Mouse (Mus musculus) right cerebral cortex, adult 18-20 months (tissue): ENCODE data around the gene Gh.
"Not testable (repeated sequence)": the region's sequence is repeated elsewhere in the genome, so short reads cannot be mapped to it uniquely, and the experiment has no call there.

Experiments used
- DNase-seq: peaks from one replicate; pipeline ENCODE4 v3.0.0; 2022; ENCODE audit warnings: mixed read lengths

Gene Gh

DNA sequence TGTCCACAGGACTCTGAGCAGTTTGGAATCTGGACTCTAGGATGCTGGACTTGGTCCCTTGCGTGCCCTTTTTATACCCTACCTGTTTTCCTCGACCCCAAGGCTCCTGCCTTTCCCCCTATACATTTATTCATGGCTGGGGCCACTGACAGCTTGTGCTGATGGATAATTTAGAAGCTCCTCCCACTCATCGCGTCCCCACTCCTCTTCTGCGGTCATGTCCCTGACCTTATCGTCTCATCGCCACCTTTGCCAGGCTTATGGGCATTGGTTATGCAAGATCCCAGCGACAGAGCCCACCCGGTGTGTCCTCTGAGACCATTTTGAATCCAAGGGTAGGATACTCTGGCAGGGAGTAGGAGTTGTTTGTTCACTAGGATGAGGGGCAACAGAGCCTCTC is at the start of gene Gh:
Gh (minus strand) TSS at position 101 of the 400 bp plus-strand sequence.
- no peak for DNase-seq

DNA sequence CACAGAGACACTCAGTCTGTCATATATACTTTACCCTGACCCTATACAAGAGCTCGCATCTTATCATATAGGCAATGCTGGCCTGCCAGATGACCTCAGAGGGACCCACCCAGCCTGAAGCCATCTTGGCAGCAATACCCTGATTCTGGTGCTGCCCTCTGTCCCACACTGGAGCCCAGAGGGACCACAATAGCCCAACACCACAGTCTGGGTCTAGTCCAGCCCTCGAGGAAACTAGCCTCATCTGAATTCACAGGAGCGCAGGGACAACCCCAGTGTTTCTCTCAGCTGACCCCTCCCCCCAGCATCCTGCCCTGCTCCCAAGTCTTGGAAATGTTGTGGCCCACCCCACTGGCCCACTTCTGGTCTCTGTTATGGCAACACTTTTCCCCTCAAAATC is 49.6 kb upstream of the Gh start:
- DNase-seq, result no peak

DNA sequence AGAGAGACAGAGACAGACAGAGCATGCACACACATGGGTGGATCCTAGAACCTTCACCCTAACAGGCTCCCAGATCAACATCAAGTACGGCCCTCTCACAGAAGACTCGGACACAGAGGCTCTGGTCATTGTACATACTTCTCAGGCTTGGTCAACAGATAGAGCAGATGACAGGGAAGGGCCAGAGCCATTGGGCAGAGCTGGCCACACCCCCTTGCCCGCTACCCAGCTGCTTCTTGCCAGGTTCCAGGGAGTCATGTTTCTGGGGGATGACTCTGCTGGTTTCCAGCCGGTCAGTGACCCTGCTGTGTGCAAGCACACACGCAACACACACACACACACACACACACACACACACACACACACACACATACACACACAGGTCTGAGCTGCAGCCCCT is 49.2 kb upstream of the Gh start:
- no peak for DNase-seq

GRCm38 (mm10) chr11:106349772-106350171 is 48.1 kb upstream of the Gh start:
- no peak for DNase-seq

DNA sequence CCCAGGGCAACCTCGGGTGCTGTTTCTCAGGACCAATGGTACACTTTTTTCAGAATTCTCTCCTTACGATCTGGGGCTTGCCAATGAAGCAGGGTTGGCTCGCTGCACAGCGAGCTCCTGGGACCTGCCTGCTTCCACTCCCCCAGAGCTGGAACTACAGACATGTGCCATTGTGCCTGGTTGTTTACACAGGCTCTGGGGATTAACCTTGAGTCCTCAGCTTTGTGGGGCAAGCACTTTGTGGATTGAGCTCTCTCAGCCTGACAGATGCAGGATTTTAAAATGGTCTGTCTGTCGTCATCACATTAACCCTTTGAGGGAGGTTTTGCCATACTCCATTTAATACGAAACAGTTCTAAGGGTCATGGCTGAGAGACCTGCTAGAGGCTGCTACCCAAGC is 43.2 kb upstream of the Gh start:
- no peak for DNase-seq

- no peak for DNase-seq
Measured at GRCm38 (mm10) chr11:106340990-106341520, 39.4 kb upstream of the Gh start.

DNA sequence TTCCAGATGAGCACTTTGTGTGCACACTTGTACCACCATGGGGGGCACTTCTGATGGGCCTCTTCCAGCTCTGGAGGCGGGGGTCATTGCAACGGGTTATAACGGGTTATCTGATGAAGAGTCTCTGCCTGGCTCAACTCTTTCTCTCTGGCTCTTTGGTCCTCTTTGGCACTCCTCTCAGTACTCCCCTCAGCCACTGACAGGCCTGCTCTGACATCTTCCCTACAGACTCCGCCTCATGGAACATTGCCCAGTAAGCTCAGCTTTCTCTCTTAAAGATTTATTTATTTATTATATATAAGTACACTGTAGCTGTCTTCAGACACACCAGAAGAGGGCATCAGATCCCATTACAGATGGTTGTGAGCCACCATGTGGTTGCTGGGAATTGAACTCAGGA is 37.7 kb upstream of the Gh start:
- DNase-seq, result not testable (repeated sequence)

GRCm38 (mm10) chr11:106338870-106339269 is 37.2 kb upstream of the Gh start:
- DNase-seq, result no peak

GRCm38 (mm10) chr11:106338029-106338428 is 36.4 kb upstream of the Gh start:
- DNase-seq, result no peak

DNA sequence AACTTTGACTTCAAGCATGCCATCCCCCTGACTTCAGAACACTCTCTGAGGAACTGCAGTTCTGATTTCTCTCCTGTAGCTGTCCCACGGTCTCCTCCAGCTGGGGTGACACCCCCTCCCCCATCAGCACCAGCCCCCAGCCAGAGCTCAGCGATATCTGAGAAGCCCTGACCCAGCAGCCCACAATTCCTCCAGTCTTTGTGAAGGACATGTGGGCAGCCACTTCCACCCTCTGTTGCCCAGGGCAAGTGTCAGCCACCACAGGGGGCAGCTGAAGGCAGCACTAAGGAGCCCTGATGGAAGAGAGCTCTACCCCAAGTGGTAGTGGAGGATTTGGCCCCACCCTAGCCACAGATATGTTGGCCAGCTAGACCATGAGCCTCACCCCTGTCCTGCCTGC is 32.4 kb upstream of the Gh start:
- DNase-seq, result no peak

- DNase-seq, result no peak
Measured at GRCm38 (mm10) chr11:106332458-106332857, 30.8 kb upstream of the Gh start.

DNA sequence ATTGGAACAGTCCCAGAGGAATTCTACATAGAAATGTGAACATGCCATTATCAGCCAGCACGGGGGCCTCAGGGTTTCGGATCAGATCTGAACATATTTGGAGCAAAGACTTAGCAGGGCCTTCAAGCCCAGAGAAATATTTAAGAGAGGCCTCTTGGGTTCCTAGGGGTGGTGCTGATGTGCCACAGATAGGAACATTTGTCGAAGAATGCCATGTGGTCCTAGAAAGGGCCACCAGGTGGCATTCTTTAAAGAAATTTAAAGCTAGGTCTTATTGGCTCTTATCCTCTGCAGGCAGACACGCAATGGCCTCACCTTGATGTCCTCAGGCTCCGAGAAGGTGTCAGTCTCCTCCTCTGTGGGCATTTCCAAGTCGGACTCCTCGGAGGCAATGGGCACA is 28.0 kb upstream of the Gh start:
- DNase-seq, result peak; percentile 4

DNA sequence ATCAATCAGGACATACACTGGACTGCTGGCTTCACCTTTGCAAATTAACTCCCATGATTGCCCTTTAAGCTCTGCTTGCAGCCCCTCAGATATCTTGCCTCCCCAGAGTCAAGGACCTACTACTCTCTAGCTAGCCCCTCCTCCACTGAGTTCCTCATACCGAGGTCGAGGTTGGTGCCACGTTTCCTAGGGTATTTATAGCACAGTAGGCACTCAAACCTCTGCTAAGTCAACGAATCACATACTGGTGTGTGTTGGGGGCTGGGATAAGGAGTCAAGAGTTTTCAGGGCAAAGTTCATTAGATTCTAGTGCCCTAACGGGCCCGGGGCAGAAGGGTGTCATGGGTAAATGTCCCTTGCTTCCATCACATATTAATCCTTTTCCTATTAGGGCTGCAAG is 27.5 kb upstream of the Gh start:
- DNase-seq, result no peak

- DNase-seq, result no peak
Measured at GRCm38 (mm10) chr11:106328521-106328920, 26.9 kb upstream of the Gh start.

GRCm38 (mm10) chr11:106326475-106326874 is 24.8 kb upstream of the Gh start:
- no peak for DNase-seq

DNA sequence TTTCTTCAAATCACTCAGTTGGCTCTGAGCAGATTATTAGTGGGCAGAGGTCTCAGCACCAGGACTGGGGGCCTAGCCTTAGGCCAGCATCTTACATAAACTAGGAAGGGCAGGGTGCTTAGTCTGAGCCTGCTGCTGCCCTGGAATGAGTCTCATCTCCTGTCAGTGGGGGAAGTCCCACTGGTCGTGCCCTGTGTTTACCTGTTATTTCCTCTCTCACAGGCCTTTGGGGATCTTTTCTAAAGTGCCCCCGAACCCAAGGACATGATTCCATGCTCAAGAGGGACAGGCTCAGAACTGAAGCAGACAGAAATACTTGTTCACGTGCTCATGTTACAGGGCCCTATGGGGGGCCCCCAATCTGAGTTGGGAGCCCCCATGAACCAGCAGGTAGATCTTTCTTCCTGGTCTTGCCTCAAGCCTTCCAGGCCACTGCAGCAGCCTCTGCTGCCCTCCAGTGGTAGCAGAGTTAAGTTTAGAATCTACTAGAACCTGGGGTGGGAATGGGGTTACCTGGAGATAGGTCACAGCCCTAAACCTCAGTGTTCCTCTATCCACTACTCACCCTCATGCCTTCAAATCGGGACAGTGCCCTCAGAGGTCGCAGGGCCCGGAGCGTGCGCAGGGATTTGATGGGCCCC is 24.0 kb upstream of the Gh start:
- peak; percentile 46 for DNase-seq

GRCm38 (mm10) chr11:106324858-106325257 is 23.2 kb upstream of the Gh start:
- DNase-seq, result no peak

GRCm38 (mm10) chr11:106318406-106319366 is 17.0 kb upstream of the Gh start:
- peak; percentile 20 for DNase-seq

- DNase-seq, result no peak
Measured at GRCm38 (mm10) chr11:106317801-106318200, 16.1 kb upstream of the Gh start.

DNA sequence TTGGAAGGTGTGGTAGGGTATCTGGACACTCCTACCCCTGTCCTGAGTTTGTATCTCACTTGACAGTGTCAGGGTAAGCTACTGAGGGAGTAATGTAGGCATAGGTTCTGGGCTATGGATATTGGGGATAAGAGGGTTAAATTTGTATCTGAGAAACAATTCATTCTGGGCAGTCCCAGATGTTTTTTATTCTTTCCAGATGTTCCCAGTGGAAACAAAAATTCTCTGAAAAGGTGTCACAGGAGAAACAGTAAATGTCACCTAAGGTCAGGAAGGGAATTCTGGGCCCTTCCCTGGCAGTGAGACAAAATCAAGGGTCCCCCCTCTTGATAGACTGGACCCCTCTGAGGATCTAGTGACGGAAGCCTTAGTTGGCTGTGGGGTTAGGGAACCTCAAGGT is 14.8 kb upstream of the Gh start:
- DNase-seq, result no peak

- no peak for DNase-seq
Measured at GRCm38 (mm10) chr11:106314333-106314812, 12.7 kb upstream of the Gh start, which contains the start of gene Cd79b. Gene Cd79b (minus strand): TSS chr11:106314762.

- no peak for DNase-seq
Measured at GRCm38 (mm10) chr11:106313533-106313932, 11.9 kb upstream of the Gh start.

DNA sequence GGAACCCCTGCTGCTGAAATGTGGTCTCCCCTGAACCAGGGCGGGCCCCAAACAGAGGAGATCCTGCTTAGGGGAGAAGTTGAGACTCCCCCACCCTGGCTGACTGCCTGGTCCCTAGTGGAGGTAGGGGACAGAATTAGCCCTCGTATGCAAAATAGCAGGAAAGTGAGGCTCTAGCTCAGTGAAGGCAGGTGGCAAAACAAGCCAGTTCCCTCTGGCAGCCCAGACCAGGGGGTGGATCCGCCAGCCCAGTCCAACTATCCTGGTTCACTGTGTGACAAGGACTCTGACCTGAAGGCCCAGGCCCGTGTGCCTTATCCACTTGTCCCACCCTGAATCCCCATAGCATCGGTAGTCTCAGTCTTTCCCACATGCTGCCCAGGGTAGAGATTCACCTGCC is 8.5 kb upstream of the Gh start:
- DNase-seq, result no peak

DNA sequence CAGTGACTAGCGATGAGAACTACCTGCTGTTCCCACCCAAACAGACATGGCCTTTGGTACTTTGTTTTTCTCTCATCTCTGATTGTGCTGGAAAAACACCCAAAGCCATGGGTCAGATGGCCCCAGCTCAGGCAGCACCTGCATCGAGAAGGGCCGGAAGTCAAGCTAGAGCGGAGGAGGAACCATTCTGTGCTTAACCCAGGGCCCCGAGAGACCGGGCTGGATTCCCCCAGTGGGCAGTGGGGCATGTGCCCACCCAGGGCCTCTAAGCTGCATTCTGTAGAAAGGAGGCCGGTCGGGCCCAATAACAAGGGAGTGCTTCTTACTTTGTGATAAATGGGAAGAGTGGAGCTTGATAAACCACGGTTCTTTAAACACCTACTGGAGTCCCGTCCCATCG is 6.5 kb upstream of the Gh start:
- no peak for DNase-seq
